Mouse (Mus musculus) cortical plate, adult 2 months (tissue): Measurements from ENCODE around the gene Gm21987.

Source experiments
- CTCF ChIP-seq: fragments of 200-500 bp; IDR thresholded peaks from 2 replicates; pipeline ENCODE4 v1.5.1; 2011; ENCODE audit warnings: mild to moderate bottlenecking, control low read depth, low read length; ENCODE audit not compliant: insufficient read depth; ENCODE audit errors: extremely low read depth
- POLR2A ChIP-seq: fragments of 200-500 bp; IDR thresholded peaks from 2 replicates; pipeline ENCODE4 v1.6.1; 2011; ENCODE audit warnings: mild to moderate bottlenecking, low read length, control low read depth; ENCODE audit not compliant: insufficient read depth; ENCODE audit errors: extremely low read depth

GRCm38 (mm10) chr16:38379926-38380325 is 33.1 kb downstream of the Gm21987 start:
- no peak for TF ChIP-seq CTCF
- TF ChIP-seq POLR2A: no peak
